Mouse (Mus musculus) small intestine, adult 2 months (tissue): ENCODE results near the gene Prkch.

Source experiments
- CTCF ChIP-seq: fragments of 200-500 bp; IDR thresholded peaks from 2 replicates; pipeline ENCODE4 v1.5.1; 2012; ENCODE audit warnings: low read depth, mild to moderate bottlenecking, control low read depth, inconsistent platforms, low read length, moderate library complexity, mixed read lengths; ENCODE audit not compliant: insufficient replicate concordance, insufficient read length; ENCODE audit errors: extremely low read depth
- POLR2A ChIP-seq: fragments of 200-500 bp; IDR thresholded peaks from 2 replicates; pipeline ENCODE4 v1.6.1; 2012; ENCODE audit warnings: low read depth, mild to moderate bottlenecking, control low read depth, inconsistent platforms, low read length, moderate library complexity

- TF ChIP-seq CTCF (no peak), POLR2A (no peak)
Observed at GRCm38 (mm10) chr12:73786909-73787308, 202.3 kb downstream of the Prkch start.
